Mouse (Mus musculus) embryo, embryonic 9.5 days (tissue): ENCODE measurements around the gene Sipa1.
A peak's percentile ranks its signal among the peaks of the same experiment; 100 is the strongest.

Experiments
- DNase-seq: peaks from one replicate; pipeline ENCODE4 v3.0.0-alpha.2; 2017; ENCODE audit errors: extremely low spot score

Gene Sipa1

DNA sequence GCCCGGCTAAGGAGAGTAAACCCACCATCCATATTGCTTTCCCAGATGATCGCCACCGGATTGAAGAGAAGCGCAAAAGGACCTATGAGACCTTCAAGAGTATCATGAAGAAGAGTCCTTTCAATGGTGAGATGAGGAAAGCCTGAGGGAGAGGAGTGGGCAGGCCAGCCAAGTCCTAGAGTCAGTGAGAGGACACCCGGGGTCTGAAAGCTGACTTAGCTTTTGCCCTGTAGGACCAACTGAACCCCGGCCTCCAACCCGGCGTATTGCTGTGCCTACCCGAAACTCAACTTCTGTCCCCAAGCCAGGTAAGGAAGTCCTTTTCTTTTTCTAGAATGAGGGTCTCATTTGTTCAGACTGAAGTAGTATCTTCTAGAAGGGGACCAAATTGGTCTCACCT, 18.2 kb downstream of the Sipa1 start:
- DNase-seq: no peak

DNA sequence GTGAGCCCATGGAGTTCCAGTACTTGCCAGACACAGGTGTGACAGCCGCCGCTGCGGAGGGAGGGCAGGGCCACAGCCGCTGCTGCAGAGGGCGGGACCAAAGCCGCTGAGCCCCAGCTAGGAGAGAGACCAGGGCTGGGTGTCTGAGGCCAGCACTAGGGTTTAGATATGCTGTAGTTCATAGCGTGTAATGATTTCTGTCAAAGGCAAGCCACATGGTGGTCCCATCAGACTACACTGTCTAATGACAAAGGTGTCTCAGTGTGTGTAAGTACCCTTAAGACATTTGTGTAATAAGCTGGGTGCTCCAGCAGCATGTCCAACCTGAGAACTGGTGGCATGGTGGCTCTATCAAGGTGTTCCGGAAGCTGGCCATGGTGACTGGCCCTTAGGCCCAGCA, 21.9 kb downstream of the Sipa1 start:
- DNase-seq: no peak

DNA sequence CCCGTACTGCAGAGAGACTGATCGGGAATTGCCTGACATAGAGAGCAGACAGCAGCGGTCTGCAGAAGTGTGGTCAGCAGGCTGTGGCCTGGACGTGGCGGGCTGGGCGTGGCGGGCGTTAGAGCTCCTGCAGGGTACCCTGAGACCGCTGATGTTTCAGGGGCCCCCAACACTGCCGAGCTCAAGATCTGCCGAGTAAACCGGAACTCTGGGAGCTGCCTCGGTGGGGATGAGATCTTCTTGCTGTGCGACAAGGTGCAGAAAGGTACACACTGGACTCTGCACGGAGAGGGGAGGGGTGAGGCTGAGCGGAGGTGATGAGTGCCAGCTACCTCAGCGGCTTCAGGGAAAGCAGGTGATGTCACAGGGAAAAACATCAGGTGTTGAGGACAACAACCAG, 22.5 kb downstream of the Sipa1 start:
- no peak for DNase-seq

DNA sequence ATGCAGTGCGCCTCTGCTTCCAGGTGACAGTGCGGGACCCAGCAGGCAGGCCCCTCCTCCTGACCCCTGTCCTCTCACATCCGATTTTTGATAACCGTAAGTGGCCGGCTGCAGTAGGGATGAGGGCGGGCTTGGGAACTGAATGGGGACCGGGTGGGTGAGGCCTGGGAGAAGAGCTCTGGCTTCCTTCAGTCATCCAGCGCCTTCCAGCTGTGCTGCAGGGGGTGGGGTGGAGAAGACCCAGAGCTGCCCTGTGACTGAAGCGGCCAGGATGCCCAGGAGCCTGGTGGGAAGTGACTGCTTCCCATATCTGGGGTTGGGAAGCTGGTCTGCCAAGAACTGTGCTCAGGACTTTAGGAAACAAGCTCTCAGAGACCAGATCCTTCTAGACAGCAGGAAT, 23.2 kb downstream of the Sipa1 start:
- no peak for DNase-seq

DNA sequence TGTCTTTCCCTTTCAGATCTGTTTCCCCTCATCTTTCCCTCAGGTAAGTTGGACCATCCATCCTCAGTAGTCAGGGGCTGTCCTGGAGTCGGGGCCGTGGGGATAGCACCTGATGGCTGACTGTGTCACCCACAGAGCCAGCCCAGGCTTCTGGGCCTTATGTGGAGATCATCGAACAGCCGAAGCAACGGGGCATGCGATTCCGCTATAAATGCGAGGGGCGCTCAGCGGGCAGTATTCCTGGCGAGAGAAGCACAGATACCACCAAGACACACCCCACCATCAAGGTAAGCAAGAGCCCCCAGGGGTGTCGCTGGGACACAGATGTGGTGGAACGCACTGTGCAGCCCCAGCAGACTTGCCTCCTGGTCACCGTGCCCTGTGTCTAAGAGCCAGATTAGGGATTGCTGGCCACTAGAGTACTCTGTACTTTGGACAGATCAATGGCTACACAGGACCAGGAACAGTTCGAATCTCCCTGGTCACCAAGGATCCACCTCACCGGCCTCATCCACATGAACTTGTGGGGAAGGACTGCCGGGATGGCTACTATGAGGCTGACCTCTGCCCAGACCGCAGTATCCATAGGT, 25.0 kb downstream of the Sipa1 start:
- DNase-seq: no peak

DNA sequence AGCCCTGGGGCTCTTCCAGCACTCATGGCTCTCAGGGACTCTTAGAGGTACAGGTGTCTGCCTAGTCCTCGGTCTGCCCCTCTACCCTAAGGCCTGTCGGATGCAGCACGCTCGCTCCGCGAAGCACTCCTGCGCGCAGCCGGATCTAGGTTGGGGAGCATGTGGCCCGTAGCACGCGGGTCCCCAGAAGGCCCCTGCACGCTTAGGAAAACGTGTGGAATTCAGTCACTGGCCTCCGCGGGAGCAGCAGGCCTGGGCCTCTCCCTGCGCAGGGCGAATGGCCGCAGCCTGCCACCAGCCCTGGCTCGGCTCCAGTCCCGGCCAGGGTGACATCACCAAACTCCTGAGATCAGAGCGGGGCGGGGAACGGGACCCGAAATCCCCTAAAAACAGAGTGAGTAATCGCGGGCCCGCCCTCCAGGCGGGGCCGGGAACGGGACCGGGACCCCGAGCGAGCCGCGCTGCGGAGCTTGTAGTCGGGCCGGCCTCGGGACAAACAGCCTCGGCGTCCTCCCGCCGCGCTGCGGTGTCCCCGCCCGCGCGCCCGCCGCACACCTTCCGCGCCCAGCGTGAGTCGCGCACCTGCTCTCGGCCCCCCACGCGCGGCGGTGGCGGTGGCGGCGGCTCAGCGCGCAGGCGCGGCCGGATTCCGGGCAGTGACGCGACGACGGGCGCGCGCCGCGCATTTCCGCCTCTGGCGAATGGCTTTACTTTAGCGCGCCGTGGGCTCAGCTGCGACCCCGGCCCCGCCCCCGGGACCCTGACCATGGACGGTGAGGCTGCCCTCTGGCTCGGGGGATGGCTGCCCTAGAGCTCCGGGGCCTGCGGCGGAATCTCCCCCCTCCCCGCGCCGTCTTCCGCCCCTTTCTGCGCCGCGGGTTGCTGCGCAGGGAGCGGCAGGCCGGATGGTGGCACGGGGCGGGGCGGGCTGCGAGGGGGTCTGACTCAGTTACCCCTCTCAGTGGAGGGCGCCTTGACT, 26.1 kb downstream of the Sipa1 start, which contains the start of gene Rela:
Gene Rela, plus strand, starts transcription at position 415 of the 979 bp plus-strand sequence.
- peak; percentile 86 for DNase-seq

DNA sequence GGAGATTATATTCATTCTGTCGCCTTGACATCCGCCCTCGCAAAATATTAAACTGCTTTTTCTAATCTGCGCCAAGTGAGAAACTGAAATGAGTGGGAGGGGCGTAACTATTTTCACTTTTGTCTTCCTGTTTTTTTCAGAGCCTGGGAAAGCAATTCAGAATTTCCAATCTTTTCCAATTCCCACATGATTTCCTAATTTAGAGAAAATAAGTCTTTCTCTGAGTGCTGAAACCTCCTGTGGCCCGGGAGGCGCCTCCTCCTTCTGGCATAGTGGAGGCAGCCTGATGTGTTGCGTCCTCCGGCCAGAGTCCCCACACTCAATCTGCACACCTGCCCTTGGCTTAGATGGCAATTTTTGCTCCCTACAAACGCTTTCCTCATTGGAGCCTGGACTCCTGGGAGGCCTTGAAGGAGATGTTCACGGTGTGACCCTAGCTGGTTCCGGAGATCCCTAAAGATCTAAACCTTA, 26.9 kb downstream of the Sipa1 start:
- no peak for DNase-seq

DNA sequence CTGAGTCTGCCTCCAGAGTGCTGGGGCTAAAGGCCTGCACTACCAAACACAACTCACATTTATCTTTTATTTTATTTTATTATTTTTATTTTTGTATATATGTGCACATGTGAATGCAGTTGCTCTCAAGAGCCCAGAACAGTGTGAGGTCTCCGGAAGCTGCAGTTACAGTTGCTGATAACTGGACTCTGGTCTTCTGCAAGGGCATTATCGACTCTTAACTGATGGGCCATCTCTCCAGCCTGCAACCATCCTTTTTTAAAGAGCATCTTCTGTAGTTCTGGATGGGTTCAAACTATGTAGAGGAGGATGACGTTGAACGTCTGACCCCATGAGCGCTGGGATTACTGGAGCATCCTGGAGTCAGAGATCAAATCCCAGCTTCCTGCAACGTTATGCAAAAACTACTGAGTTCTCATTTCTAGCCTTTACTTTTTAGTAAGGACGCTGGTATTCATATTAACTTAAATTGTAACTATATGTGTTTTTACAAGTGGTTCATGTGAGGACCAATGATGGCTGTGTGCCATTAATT, 27.4 kb downstream of the Sipa1 start:
- DNase-seq: no peak

DNA sequence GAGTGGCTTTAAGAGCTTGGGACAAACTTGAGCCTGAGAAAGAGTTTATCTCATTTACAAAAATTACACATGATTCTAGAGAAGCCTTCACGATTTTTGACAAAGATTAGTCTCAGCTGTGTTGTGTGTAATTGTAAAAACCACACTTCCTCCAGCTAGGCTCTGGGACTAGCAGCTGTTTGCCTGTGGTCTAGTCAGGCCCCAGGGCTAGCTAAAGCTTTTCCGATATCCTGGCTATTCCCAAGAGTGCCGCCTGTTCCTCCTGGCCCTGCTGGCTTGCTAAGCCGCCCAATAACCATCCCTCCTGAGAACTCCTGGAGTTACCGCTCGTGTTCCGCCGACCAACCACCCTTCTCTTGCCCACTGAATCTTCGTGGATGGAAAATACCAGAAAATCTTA, 31.4 kb downstream of the Sipa1 start:
- DNase-seq: no peak

DNA sequence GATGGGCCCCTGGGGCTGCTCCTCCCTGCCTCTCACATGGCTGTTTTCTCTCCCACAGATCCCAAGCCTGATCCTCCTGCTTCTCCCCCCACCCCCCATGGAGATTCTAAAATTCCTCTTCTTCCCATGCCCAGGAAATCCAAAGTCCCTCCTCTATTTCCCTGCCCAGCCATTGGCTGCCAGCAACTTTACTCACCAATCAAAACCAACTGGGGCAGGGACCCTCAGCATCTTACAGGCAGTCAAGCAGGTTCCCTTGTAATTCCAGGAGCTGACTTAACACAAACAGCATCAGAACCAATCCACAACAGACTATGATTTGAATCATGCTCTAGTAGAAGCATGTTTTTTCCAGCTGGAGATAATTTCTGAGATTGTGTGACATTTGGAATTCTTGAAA, 33.6 kb downstream of the Sipa1 start:
- DNase-seq: no peak

DNA sequence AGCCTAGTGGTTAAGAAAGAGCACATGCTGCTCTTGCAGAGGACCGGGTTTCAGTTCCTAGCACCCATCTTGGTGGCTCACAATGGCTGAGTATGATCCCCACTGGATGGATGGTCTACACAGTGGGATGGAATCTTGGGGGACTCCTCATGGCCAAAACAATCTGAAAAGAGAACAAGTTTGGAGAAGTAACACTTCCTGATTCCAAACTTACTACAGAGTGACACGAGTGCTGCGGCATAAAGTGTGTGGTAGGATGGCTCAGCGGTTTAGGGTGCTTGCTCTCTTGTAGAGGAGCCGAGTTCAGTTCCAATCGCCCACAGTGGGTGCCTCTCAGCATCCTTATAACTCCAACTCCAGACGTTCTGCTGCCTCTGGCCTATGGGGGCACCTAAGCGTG, 38.2 kb downstream of the Sipa1 start:
- no peak for DNase-seq

DNA sequence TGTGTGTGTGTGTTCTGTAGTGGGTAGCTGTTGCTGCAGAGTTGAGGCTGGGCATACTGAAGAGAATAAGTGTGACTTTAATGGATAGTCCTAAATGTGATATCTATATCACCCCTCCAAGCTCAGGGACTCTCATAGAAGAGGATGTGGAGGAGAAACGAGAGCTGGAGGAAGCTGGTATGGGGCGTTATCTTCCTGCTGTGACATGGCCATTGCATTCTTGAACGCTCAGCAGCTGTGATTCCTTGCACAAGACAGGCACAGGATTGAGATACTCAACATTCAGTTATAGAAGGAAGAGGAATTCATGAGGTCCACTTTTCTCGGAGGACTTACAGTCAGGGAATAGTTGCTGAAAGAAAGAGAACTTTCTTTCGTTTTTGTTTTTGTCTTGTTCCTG, 41.6 kb downstream of the Sipa1 start:
- no peak for DNase-seq

DNA sequence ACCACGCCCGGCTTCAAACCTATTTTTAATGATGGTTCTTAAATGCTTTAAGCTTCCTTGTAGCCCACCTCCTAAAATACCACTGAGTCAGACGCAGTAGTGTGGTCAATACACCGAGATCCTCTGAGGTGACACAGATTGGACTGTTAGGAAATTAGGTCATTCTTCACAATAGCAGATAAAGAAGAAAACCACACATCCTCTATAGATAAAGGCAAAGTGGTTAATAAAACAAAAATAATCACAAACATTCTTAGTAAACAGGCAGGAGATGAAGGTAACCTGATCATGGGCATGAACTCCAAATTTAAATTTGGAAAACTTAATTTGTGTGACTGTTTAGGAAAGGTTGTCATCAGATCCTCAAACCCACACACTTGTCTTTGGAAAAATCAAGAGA, 43.5 kb downstream of the Sipa1 start:
- DNase-seq: no peak

DNA sequence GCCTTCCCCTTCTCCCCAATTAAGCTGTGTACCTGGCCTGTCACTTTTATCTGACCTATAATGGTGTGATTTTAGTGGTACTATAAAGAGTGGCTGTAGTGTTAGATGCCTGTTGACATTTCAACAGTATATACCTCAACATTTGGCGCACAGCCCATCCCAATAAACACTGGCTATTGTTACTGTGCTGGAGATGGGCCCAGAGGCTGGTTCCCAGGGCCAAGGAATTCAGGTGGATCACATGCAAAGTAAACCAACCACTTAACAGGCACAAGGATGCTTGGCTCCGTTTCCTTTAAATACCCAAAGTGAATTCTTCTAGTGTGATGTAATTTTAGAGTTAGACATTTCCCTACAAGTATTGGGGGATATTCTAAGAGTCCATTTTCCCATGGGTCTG, 48.6 kb downstream of the Sipa1 start:
- DNase-seq: no peak

DNA sequence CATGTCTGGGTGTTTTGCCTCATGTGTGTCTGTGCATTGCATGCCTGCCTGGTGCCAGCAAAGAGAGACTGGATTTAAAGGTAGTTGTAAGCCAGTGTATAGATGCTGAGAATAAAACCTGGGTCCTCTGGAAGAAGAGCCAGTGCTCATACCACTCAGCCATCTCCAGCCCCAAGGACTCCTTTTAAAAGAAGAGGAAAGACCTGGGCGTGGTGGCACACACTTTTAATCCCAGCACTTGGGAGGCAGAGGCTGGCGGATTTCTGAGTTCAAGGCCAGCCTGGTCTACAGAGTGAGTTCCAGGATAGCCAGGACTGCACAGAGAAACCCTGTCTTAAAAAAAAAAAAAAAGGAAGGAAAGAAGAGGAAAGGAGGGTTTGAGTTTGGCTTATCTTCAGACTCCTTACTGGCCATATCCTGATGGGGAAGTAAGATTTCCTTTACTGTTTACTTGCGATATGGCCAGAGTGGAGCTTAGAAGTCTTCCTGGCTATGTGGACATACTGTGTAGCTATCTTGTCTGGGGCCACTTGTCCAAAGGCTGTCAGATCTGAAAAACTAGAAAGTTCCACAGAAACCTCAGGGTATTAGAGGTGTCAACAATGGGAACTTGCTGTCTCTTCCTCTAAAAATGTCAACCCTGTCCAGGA, 50.6 kb downstream of the Sipa1 start:
- no peak for DNase-seq

DNA sequence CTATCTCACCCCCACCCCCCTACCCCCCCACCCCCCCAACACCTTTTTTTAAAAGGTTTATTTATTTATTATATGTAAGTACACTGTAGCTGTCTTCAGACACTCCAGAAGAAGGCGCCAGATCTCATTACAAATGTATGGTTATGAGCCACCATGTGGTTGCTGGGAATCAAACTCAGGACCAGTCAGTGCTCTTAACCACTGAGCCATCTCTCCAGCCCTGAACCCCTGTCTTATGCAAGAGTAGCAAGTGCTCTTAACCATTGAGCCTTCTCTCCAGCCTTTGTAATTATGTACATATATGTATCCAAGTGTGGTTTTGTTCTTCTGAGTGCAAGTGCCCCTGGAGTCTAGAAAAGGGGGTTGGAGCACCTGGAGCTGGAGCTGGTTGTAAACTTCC, 51.5 kb downstream of the Sipa1 start:
- no peak for DNase-seq

DNA sequence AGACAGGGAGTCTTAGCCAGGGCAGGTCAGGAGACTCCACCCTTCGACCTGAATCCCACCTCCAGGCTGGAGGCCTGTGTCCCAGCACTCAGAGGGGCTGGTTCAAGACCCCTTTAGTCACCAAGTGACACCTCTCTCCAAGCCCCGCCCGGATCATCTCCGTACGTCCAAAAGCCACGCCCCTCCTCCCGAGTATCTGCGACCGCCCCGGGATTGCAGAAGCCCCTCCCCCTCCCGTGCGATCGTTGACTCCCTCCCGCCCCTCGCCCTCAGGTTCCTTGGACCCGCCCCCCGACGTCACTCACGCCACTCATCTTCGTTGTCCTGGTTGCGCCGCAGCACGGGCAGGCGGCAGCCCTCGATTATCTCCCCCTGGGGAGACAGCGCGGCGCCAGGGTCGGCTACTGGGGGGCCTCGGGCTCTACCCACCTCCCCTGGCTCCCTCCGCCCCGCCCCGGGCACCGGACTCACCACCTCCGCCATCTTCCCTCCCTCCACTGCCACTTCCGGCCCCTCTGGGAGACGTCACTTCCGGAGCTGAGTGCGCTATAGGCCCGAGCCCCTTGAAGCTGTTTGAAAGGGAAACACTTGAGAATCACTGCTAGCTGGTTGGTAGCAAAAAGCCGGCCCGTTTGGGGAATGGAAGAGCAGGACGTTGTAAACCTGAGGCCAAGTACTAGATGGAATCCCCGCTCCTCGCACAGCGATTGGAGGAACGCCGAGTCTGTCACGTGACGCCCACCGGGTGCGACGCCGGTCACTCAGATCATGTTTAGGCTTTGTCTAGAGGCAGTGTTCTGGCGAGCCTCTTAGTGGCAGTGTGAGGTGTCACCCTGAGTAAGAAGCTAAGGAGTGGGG, 53.7 kb downstream of the Sipa1 start, which contains the start of gene Kat5:
Gene Kat5, minus strand, starts transcription at position 691 of the 858 bp plus-strand sequence.
- peak; percentile 98 for DNase-seq

DNA sequence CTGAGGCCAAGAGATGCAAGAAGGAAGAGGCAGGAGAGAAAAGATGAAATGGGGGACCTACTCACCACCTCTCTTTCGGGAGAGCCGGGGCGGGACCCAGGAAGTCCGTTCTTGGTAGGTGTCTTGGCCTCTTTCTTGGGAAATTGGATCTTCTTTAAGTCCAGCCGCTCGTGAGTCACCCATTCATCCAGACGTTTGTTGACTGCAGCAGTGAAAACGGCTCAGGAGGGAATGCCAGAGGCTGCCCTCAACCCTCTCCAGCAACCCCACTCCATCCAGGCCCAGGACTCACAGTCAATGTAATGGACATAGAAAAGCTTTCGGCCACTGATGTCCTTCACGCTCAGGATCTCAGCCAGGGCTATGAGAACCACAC, 54.3 kb downstream of the Sipa1 start:
- DNase-seq: no peak

DNA sequence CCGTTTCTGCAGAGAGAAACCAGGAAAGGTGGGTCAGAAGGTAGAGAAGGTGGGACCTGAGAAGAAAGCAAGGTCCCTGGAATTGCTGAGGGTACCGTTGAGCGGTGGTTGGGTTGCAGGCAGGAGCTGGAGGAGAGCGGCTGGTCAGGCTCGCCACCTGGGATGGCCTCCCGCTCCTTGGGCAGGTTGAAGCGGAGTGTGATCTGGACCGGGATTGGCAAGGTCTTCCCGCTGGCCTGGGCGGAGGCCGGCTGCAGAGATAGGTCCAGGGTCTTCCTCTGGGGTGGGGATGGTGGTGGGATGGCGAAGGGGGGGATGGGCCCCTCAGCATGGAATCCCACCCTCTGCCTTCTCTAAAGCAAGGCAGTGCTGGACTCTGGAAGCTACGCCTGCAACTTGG, 54.8 kb downstream of the Sipa1 start:
- DNase-seq: no peak

DNA sequence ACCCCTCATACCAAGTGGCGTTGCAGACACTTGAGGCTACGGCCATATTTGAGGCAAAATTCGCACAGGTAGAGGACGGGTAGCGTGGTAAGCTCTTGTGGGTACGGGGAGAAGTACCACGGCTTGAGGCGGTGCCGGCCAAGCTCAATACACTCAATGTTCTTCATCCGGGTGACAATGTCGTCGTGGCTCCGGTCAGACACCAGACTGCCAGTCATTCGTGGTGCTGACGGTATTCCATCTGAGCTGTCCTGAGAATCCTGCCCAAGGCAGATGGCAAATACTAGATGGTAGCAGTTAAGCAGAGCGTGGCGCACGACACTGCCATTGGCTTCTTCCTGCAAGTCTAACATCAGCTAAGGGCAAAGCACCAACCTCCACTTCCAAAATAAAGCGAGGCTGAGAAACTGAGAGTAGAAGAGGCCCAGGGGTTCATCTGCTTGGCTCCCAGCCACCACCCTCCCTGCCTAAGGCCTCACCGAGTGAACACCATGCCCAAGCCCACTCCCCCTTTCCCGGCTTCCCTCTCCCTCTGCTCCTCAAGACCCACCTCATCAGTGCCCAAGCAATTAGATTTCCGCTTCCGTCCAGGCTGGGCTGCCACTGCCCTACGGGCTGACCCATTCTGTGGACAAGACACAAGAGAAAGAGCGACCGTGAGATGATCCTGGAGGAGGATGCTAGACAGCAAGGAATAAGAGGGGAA, 55.6 kb downstream of the Sipa1 start:
- no peak for DNase-seq

DNA sequence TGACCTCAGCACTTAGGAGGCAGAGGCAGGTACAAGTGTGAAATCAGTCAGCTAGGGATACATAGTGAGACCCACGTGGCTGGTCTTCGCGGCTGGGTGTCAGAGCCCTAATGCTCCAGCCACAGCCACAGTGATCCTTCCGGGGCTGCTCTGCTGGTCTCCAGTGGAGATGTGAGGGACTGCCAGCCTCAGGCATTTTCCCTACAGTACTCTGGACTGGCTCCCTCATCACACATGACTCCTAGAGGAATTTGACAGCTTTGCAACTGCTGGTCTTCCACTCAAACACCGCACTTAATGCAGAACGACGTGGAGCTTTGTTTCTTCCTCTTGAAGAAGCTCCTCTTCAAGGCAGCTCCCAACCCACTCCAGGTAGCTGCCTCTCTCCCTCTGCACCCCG, 57.3 kb downstream of the Sipa1 start:
- no peak for DNase-seq
